Mouse (Mus musculus) heart, postnatal 0 days (tissue): ENCODE data around the gene Zfp451.

ENCODE experiments used
- CTCF ChIP-seq: IDR thresholded peaks from 2 replicates; pipeline ENCODE4 v1.5.1; 2016; ENCODE audit warnings: antibody characterized with exemption, control low read depth, low read depth
- EP300 ChIP-seq: IDR thresholded peaks from 2 replicates; pipeline ENCODE4 v1.6.1; 2016; ENCODE audit warnings: antibody characterized with exemption, low read depth

GRCm38 (mm10) chr1:33758488-33758887 is 55.9 kb downstream of the Zfp451 start:
- TF ChIP-seq CTCF (no peak), EP300 (no peak)
